Mouse (Mus musculus) layer of hippocampus, postnatal 25 days (tissue): Measurements from ENCODE around the gene Ccdc113. TPM values are rescaled to one million over a fixed set of nuclear protein-coding genes. Genes with fewer than 3 reads are reported as not detected.
A peak's percentile ranks its signal among the peaks of the same experiment; 100 is the strongest.

Experiments
- DNase-seq, 2 experiments: peaks; one replicate each; pipeline ENCODE4 v3.0.0; 2022; ENCODE audit warnings: mixed read lengths in 2 of 2, low spot score in 1 of 2; ENCODE audit errors: extremely low spot score in 1 of 2
- total RNA-seq, 2 experiments: library from RNA; stranded (reverse); gene quantifications; 2 replicates each; pipeline ENCODE4 v1.2.3; 2021

Gene Ccdc113
- total RNA-seq, 2 experiments from 2014 or later, result 0.94 to 1.3 TPM

DNA sequence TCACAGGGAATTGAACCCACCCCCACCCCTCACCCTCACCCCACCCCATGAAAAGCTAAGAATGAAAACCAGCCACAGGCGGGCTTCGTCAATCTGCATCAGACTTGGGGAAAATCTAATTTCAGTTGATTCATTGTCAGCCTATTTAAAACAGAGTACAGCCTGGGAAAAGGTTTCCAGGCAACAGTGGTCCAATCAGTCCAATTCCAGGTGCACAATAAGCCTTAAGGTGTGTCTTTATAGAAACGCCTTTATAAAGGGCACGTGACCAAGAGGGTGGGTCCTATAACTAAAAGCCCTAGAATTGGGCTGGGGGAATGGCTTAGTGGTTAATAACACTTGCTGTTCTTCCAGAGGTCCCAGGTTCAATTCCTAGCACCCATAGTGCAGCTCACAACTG, 1.7 kb upstream of the Ccdc113 start:
- DNase-seq, result no peak

DNA sequence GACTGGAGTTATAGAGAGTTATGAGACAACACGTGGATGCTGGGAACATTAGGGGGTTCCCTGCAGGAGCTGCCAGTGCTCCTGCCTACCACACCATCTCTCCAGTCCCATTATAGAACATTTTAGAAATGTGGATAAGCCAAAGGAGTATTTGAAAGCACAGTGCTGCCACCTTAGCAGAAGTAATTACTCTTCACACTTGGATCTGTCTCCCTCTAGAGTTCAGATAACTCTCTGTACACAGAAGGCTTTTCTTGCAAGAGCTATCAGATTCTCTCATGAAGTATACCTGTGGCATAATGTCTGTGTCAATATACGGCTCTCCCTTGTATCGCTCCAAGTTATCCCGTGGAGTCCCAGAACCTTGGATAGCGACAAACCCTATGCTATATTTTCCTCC, 5.6 kb downstream of the Ccdc113 start:
- no peak for DNase-seq

DNA sequence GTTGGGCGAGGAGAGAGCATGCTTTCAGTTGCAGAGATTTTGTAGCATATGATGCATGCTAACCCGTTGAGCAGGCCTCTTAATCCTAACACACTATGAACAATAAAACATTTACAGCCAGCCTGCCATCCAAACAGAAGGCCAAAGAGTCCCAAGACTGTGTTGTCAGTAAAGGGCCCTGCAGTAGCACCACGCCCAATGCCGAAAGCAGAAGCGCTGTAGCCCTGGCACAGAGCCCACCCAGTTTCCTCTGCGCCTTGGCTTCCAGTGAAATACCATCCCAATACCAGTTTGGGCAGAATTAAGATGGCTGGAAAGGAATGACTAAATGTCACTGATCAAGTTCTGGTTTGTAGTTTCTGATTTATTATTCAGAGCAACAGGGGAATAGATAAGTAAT, 8.3 kb downstream of the Ccdc113 start:
- no peak for DNase-seq

DNA sequence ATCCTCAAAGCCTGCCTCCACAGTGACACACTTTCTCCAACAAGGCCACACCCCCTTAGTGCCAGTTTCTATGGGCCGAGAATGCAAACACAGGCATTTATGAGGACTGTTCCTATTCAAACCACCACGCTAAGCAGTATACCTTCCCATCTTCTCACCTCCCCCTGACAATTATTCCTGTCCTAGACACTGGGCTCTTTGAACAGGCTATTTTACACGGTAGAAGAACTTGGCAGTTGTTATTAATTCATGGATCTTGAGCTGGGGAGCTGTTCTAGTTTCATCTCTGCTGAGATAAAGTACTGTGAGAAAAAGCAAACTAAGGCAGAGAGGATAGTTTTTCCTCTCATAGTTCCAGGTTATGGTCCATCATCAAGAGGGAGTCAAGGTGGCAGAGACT, 9.2 kb downstream of the Ccdc113 start:
- no peak for DNase-seq

DNA sequence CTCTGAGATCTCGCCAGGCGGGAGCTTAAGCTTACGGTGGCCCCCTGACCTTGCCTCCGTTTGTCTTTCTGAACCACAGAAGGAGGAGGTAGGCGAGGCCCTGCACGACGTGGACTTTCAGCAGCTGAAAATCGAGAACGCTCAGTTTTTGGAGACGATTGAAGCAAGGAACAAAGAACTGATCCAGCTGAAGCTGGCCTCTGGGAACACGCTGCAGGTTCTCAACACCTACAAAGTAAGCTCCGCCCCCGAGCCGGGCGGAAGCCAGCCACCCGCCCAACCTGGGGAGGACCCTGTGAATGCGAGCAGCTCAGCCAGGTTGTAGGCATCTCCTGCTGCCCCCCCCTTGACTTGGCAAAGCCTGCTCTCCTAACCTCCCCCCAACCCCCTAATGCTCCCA, 11.9 kb downstream of the Ccdc113 start:
- DNase-seq, result no peak

DNA sequence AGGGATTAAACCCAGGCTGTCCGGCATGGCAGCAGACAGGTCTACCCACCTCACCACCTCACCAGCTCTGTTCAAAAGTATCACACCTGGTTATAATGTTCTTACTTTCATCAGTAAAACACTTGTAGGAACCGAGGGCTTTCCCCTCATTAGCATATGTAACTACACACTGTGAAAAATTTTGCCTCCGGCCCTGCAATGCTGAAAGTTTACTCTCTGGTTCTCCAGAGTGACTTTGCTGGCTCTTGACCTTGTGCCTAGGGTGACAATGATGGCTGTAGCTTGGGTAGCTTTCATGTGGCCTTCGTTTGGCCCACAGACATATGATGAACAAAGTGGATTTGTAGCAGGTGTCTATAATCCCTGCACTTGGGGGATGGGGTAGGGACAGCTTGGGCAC, 13.1 kb downstream of the Ccdc113 start:
- no peak for DNase-seq

DNA sequence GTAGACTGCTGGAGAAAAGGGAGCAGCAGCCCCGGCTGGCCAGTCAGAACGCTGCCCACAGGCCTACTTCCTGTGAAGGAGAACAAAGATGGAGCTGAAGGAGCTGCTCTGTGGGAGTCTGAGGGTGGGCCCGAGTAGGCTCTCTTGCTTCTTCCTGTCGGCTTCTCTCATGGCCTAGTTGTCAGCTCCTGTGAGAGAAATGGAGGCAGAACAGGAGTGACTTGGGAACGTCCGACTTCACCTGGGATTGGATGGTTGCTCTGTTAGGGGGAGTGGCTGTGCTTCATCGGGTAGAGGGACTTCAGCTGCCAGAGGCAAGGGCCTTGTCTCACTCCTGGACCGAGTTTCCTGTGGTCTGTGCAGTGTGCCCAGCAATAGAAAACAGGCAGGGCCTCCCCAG, 14.0 kb downstream of the Ccdc113 start:
- no peak for DNase-seq

DNA sequence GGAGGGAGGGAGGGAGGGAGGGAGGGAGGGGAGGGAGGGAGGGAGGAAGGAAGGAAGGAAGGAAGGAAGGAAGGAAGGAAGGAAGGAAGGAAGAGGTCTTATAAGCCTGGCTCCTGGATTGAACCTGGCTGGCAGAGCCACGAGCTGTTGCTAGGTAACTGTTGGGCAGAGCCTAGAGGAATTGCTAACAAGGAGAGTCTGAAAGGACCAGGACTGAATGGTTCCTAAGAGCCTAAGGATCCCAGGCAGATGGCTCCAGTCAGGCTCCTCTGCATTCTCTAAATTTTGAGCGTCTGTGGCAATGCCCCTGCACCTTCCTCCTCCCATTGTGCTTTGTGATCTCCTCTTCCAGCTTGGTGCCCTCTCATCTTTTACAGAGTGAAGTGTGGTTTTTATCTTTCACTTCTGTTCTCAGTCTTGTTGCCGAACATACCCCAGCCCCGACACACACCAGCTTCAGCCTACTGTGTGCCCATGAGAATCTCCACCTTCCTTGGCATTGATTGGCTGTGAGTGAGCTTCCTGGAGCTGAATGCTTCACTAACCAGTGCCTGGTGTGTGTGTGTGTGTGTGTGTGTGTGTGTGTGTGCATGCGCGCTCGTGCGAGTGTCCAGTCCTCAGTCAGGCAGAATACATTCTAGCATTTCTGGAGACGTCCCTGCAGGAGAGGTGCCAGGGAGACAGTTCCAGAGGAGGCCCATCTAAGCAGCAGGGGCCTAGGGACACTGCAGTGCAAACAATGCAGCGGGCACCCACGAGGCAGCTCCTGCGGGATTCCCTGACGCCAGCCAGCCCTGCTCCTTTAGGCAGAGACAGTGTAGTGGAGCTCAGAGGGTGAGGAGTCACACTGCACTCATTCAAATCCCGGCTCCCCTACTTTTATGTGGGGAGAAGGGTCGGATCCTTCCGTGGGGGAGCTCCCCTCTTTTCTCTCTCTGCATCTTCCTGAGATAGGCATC, 16.3 kb downstream of the Ccdc113 start:
- DNase-seq, result peak in 1 of 2 experiments; percentile 6

DNA sequence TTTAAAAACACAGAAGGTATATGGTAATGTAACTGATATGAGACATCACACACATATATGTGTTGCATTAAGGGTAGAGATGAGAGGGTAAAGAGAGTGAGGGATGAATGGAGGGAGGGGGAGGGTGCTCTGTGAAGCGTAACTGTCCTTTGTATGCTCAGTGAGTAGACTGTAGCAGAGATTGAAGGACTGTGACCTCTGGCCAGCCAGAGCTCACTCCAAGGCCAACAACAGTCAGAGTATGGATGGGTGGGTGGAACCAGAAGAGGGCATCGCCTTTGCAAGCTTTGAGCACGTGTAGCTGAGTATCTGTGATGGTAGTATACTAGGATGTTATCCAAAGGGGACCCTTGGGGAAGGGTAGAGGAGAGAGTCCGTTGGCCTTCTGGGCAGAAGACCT, 17.7 kb downstream of the Ccdc113 start:
- no peak for DNase-seq

DNA sequence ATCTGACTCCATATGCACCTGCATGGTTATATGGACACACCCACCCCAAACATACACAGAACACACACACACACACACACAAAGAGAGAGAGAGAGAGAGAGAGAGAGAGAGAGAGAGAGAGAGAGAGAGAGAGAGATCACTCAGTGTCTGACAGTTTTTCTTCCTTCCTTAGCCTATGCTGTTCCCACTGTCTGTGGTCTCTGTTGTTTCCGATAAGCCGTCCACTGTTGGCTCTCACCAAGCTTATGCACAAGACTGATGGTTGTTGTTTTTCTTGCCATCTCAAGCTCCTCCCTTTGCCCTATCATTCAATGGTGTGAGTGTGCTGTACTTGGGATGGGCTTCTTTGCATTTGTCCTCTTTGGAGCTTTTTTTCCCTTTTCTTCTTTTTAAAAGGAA, 22.1 kb downstream of the Ccdc113 start:
- no peak for DNase-seq

DNA sequence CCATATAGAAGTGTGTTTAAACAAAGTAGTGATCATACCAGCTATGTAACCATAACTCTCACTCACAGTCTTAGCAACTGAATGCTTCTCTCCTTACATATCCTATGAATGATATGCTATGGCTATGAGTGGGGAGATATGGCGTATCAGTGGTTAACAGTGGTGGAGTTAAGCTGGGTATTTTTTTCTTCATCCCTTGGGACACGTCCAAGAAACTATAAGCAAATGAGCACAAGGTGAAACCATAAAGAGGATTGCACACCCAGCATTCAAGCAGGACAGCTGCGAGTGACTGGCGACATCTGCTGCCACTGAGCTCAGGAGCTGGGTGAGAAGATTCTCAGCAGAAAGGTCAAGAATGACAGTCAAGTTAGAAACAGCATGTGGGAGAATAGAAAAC, 32.3 kb downstream of the Ccdc113 start:
- DNase-seq, result no peak

DNA sequence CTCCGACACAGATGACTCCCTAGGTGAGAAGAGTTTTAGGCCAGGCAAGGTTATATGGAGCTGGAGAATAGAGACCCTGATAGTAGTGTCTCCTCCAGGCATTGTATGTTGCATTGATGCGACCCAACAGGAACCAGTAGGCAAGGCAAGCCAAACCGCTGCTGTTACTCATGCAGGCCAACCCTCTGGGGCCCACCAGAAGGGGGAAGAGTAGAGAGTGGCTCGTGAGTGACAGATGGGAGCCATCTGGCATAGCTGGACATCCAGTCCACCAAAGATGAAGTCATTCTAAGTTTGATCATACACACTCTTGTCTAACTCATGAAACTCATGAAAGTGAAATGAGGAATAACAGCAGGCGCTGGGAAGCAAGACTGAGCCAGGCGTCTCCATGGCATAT, 32.9 kb downstream of the Ccdc113 start:
- DNase-seq, result no peak

DNA sequence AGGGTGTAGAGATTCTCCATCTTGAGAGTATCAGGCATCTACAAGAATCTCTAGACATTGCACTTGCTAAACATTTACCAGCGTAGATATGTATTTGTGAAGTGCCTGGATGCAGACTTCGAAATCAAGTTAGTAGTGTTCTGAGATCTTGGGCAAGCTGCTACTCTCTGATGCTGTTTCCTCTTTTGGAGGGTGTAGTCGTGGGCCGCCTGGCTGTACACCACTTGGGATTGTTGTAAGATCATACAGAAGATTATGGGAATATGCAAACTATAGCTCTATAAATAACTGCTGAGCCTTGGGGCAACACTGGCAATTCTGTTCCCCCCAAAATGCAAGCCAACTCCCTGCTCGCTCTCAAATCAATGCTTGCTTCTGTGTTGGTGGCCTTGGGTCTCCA, 39.3 kb downstream of the Ccdc113 start:
- no peak for DNase-seq

DNA sequence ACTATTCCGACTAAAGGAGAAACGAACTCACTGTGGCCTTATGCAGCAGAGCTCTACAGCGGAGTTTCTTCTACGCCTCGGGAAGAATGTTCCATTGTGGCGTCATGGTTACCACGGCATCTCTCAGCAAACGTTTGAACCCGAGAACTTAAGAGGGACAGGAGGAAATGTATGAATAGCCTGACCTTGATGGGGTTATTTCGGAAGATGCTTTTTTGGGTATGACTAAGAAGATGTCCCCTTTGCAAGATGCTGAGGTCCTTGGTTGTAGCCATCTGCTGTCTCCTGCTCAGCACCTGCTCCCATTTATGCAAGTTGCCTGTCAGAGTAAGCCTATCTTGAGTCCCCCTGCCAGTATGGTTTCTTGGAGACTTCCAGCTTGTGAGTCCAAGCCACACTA, 42.4 kb downstream of the Ccdc113 start, which contains the start of gene Prss54:
TSS of gene Prss54 (minus strand) at position 101 of the 400 bp plus-strand sequence.
- DNase-seq, result no peak

DNA sequence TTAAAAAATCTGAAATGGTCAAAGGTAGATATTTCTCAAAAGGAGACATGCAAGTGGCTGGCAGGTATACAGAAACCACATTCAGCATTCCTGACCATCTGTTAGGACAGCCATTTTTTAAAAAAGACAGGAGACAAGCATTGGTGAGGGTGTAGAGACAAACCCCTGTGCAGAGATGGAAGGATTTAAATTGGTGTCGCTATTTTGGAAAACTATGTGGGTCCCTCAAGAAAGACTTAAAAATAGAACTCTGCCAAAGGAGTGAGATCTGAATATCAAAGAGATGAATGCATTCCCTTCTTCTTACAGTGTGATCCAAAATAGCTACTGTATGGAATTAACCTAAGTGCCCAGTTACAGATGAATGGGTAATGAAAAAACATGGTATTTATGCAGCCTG, 53.5 kb downstream of the Ccdc113 start:
- DNase-seq, result no peak

DNA sequence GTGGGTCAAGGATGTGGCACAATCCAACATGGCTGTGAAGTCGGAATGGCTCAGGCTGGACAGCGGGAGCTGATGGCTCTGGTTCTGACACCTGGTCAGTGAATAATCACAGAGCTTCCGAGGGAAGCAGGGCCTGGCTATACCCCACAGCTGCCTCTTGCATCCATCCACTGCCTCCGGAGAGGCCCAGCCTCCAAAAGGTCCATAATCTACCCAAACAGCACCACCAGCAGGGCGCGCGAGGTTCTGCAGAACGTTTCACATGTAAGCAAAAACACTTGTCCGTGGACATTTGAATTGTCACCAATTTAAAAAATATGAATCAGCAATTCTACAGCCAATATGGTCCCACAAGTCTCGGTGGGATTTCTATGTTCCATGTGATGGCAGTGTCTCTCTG, 55.4 kb downstream of the Ccdc113 start:
- no peak for DNase-seq

DNA sequence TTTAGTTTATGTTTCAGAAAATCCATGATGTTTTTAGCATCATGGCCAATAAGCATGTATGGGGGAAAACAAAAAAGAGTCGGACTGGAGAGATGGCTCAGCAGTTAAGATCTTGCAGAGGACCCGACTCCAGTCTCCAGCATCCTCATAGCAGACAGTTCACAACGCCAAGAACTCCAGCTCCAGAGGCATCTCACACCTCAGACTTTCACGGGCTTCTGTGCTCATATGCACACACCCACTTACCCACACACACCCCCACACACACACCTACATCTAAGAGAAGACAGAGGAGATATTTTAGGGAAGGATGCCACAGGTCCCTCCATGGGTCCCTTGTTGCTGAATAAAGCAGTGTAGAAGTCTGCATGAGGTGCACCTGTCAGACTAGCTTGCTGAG, 56.7 kb downstream of the Ccdc113 start:
- no peak for DNase-seq

DNA sequence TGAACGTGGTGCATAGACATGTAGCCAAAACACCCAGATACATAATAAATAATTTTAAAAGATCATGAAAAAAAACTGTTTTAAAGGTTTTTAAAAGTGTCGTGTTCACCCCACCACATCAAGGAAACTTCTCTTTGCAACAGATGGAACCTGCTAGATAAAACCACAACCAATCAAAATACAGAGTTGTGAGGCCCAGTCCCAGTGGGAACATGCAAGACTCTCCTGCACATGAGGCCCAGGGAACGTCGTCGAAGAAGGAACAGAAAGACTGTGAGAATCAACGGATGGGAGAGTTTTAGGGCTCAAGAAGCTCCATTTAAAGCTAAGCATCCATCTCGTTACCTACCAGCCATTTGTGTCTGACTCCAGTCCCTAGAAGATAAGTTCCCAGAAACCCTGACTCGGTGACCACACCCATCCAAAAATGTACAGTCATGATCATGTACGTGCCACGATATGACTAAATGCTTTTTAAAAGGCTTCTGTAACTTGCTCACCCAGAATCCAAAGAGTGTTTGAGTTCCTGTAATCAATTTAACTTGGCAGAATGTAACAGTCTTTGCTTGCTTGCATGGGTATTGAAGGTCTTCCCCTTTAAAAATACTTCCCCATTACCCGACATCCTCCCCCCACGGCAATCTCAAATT, 58.4 kb downstream of the Ccdc113 start:
- no peak for DNase-seq

DNA sequence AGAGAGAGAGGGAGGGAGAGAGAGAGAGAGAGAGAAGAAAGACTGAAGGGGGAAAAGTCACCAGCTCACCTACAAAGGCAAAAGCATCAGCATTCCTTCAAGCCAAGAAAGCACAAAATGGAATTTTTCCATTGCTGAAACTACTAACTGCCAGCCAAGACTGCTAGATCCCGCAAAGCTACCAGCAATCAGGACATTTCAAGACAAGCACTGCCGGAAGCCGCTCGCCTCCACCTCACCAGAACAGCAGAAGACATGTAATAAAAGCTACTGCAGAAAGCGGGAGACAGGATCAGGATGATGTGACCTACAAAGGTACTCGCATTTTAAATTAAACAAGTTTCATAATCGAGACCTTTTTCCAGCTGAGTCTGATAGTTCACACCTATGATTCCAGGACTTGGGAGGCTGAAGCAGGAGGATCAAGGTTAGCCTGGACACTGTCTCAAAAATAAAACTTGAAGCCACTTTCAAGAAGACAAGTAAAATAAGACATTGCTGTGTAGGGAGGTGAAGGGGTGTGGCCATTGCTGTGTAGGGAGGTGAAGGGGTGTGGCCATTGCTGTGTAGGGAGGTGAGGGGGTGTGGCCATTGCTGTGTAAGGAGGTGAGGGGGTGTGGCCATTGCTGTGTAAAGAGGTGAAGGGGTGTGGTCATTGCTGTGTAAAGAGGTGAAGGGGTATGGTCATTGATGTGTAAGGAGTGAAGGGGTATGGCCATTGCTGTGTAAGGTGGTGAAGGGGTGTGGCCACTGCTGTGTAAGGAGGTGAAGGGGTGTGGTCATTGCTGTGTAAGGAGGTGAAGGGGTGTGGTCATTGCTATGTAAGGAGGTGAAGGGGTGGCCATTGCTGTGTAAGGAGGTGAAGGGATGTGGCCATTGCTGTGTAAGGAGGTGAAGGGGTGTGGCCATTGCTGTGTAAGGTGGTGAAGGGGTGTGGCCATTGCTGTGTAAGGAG, 59.8 kb downstream of the Ccdc113 start:
- DNase-seq, result no peak

DNA sequence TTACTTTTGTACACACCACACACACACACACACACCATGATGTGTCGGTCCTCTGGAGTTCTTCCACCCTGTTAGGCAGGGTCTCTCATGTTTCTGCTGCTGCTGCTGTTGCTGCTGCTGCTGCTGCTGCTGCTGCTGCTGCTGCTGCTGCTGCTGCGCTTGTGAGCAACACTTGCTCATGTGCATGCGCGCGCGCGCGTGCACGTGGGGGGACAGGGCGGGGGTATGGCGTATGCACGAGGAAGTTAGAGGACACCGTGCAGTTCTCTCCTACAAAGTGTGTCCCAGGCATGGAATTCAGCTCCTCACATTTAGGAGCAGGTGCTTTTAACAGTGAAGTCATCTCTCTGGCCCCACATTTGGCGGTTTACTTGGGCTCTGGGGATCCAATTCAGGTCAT, 61.2 kb downstream of the Ccdc113 start:
- no peak for DNase-seq

DNA sequence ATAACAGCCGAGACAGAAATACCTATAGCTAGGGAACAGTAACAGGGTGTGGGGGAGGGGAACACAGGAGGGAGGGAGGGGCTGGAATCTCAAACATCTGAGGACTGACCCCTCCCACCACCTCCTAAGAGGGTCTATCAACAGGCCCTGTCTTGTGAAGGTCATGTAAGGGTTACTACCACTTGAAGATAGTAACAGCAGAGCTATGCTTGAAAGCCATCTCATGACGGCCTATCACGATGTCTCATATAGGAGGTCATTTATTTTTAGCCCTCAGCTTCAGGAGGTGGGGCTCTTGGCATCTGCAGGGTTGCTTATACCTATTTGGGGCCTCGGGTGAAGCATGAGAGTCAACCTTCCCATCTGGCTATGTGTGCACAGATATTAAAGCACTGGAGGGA, 63.0 kb downstream of the Ccdc113 start:
- DNase-seq, result no peak
